Mouse (Mus musculus) lung, embryonic 16.5 days (tissue): ENCODE results near the gene Numb. TPM values are rescaled to one million over a fixed set of nuclear protein-coding genes. Genes with fewer than 3 reads are reported as not detected.
"Not testable (repeated sequence)": the region's sequence is repeated elsewhere in the genome, so short reads cannot be mapped to it uniquely, and the experiment has no call there.

ENCODE experiments used
- ATAC-seq: fragments of 200-750 bp; cut with Nextera tagmentation; 2 replicates; pipeline ENCODE4 v1.8.0; 2017; ENCODE audit warnings: low read depth, mild to moderate bottlenecking, moderate library complexity
- H3K27ac ChIP-seq: fragments of 300-500 bp; sonication (generic); 2 replicates; pipeline ENCODE4 v1.5.1; 2014; ENCODE audit warnings: mild to moderate bottlenecking, control low read depth, low read length
- H3K27me3 ChIP-seq: fragments of 300-500 bp; sonication (generic); 2 replicates; pipeline ENCODE4 v1.6.1; 2014; ENCODE audit warnings: low read depth, low read length, mixed read lengths; ENCODE audit not compliant: control insufficient read depth, insufficient read depth
- H3K36me3 ChIP-seq: fragments of 300-500 bp; sonication (generic); 2 replicates; pipeline ENCODE4 v1.6.1; 2014; ENCODE audit warnings: low read length; ENCODE audit not compliant: control insufficient read depth, insufficient read depth
- H3K4me1 ChIP-seq: fragments of 300-500 bp; sonication (generic); replicated peaks from 2 replicates; pipeline ENCODE4 v1.6.1; 2014; ENCODE audit warnings: low read length, mixed read lengths; ENCODE audit not compliant: control insufficient read depth, insufficient read depth
- H3K4me2 ChIP-seq: fragments of 300-500 bp; sonication (generic); 2 replicates; pipeline ENCODE4 v1.6.1; 2014; ENCODE audit warnings: low read depth, low read length, control low read depth
- H3K4me3 ChIP-seq: fragments of 300-500 bp; sonication (generic); 2 replicates; pipeline ENCODE4 v1.5.1; 2014; ENCODE audit warnings: mild to moderate bottlenecking, low read length, control low read depth
- H3K9ac ChIP-seq: fragments of 300-500 bp; sonication (generic); 2 replicates; pipeline ENCODE4 v1.6.1; 2014; ENCODE audit warnings: low read length, control low read depth
- H3K9me3 ChIP-seq: fragments of 300-500 bp; sonication (generic); 2 replicates; pipeline ENCODE4 v1.6.1; 2016; ENCODE audit warnings: low read length; ENCODE audit not compliant: control insufficient read depth
- WGBS: fragments of 180-500 bp; shearing (Covaris S2); extraction: QIAGEN DNeasy Blood & Tissue Kit; methylation state at CpG from one replicate; pipeline ENCODE4 v1.1.7; 2014; 5-methylcytosine and 5-hydroxymethylcytosine counted together
- polyA plus RNA-seq: library from polyadenylated mRNA; unstranded; fragments of >200 nt; fragmentation: Nextera tagmentation; extraction: Ambion mirVana; gene quantifications from 2 replicates; pipeline ENCODE4 v1.2.1, GENCODE M21; 2015

Numb gene
- polyA plus RNA-seq, 1 experiment from 2014 or later, result 46.6 TPM

DNA sequence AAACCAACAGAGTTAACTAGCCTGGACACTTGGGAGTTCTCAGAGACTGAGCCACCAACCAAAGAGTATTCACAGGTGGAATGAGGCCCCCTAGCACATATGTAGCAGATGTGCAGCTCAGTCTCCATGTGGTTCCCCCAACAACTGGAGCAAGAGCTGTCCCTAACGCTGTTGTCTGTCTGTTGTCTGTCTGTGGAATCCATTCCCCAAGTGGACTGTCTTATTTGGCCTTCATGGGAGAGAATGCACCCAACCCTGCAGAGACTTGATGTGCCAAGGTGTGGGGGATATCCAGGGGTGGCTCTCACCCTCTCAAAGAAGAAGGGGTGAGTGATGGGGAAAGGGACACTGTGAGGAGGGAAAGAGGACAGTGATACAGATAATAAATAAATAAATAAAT is 28.8 kb downstream of the Numb start:
- Histone ChIP-seq H3K4me1 (no peaks in the 10 kb centered on the region), H3K36me3 (no peaks in the 10 kb centered on the region; the same call in none of the 2 replicates), H3K27ac (no peak overlapping the region), H3K9me3 (no peaks in the 10 kb centered on the region), H3K4me3 (no peak overlapping the region), H3K27me3 (no peaks in the 10 kb centered on the region), H3K4me2 (no peak overlapping the region), H3K9ac (no peak overlapping the region)
- ATAC-seq, result no peak
- WGBS, result 88% methylated on average over 1 of the region's 1 CpGs

DNA sequence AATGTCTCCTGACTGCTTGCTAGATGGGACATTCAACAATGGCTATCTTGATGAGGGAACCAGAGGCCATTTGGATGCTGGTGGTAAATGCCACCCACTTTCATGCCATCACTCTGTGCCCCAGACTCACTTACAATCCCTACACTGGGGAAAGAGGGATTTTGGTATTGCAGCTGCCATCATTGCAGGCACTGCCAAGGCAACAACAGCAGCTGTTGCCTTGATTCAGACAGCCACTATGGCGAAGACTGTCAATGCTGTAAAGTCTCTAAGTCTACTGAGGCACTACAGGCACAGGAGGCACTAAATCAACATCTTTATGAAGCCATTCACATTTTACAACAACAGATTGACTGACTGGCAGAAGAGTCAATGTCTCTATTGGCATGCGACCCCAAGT is 30.5 kb downstream of the Numb start:
- ATAC-seq, result no peak

DNA sequence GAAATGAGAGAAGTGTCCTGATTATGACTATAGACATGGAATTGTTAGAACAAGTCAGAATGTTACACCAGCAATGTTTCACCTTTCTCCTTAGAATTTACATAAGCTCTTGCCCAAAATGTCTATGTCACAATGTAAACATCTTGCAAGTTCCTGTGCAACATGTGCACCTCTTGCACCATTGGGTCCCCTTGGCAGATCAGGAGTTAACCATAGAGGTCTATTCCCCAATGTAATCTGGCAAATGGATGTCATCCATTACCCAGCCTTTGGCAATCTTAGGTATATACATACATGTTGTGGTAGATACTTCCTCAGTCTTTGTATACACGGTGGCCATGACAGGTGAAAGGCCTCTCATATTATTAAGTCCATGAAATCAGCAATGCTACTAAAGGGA is 32.6 kb downstream of the Numb start:
- Histone ChIP-seq H3K9me3 (no peaks in the 10 kb centered on the region), H3K36me3 (no peaks in the 10 kb centered on the region; the same call in 1 of the 2 replicates), H3K4me1 (0 out of 2 replicates have a peak, but pooled peaks cover 3% of the 10 kb centered on the region), H3K27ac (no peak overlapping the region), H3K9ac (no peak overlapping the region), H3K4me2 (no peak overlapping the region), H3K4me3 (no peak overlapping the region), H3K27me3 (no peaks in the 10 kb centered on the region)
- WGBS, result 88% methylated on average over 1 of the region's 1 CpGs
- ATAC-seq, result no peak

More for the DNA sequence above, 30.5 kb downstream of the Numb start:
- Histone ChIP-seq H3K9ac (no peak overlapping the region), H3K4me1 (no peaks in the 10 kb centered on the region), H3K9me3 (no peaks in the 10 kb centered on the region), H3K27ac (no peak overlapping the region), H3K4me3 (no peak overlapping the region), H3K4me2 (no peak overlapping the region), H3K27me3 (no peaks in the 10 kb centered on the region), H3K36me3 (no peaks in the 10 kb centered on the region; the same call in none of the 2 replicates)
- WGBS, result 97% methylated on average over 2 of the region's 2 CpGs

DNA sequence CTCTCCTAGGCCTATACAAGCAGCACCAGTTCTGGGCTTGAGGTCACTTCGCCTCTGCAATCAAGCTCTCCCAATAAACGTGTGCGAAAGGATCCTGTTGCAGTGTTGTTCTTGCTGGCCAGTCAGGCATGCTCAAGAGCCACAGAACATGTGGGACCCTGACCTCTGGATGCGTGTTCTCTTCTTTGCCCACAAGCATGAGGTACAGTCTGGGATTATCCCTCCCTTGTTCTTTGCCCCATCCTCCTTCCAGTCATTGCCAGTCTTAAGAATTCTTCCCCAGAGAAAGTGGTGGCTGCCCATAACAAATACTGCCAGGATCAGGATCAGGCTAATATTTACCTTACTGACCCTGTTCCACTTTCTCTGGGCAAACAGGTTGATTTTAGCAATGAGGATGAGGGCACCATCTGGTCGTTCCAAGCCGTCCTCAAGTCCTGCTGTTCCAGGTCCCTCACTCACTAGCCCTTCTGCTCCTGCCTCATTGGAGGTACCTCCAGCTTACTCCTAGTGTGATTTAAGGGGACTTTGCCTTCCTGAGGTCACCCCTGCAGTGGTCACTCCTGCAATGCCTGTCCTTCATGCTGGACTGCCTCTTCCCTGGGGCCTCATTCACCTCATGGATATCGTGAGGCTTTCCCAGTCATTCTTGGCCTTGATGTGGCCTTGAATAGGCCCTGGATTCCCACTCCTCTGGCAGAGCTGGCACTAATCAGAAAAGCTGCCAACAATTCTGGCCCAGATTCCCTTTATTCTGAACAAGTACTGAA is 36.0 kb downstream of the Numb start:
- H3K9ac ChIP-seq, result no peak overlapping the region
- H3K4me1 ChIP-seq, result peaks cover 5% of the 10 kb centered on the region; the same call in 1 of the 2 replicates
- ATAC-seq, result no peak
- no peaks in the 10 kb centered on the region for H3K27me3 ChIP-seq
- WGBS, result 84% methylated on average over 7 of the region's 7 CpGs
- no peak overlapping the region for H3K4me3 ChIP-seq
- H3K4me2 ChIP-seq, result no peak overlapping the region
- no peaks in the 10 kb centered on the region for H3K9me3 ChIP-seq
- H3K36me3 ChIP-seq, result no peaks in the 10 kb centered on the region
- H3K27ac ChIP-seq, result no peak overlapping the region

DNA sequence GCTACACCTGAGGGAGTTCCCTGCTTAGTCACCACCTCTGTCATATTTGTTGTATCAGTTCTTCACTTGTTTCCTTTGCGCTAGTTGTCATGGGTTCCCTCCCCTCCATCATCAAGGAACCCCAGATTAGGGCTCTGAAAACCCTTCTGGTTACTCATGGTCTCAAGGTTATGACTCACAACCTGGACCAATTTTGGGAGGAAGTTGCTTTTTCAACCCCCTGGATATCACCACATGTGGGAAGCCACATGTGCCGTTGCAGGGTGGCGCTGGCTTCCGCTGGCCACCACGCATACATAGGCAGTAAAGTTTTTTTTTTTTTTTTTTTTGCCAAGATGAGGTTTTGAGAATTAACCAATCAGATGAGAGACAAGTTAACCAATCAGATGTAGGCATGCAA is 36.7 kb downstream of the Numb start:
- not testable (repeated sequence) for ATAC-seq, H3K4me1 ChIP-seq, H3K27ac ChIP-seq, H3K4me3 ChIP-seq, H3K27me3 ChIP-seq, H3K36me3 ChIP-seq, H3K4me2 ChIP-seq, H3K9ac ChIP-seq, H3K9me3 ChIP-seq
- 95% methylated on average over 5 of the region's 5 CpGs for WGBS

DNA sequence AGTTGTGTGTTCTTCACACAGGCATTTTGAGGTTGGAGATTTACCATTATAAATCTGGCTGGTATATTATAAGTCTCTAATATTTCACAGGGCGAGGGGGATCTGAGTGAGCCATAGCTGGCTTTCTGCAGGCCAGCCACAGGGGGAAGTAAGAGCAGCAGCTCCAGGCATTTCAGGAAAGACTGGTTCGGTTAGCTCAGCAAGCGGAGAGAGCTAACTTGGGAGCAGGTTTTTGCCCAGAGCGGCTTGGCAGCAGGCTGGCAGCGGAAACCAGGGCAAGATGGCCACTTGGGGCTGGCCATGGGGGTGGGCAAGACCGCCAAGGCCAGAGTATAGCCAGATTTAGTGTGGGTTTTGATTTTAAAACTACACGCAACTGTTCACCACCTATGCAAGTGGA is 39.2 kb downstream of the Numb start:
- H3K4me3 ChIP-seq, result no peak overlapping the region
- 70% methylated on average over 7 of the region's 7 CpGs for WGBS
- ATAC-seq, result peak; percentile 66
- no peak overlapping the region for H3K9ac ChIP-seq
- H3K9me3 ChIP-seq, result no peaks in the 10 kb centered on the region
- no peaks in the 10 kb centered on the region for H3K27me3 ChIP-seq
- H3K36me3 ChIP-seq, result no peaks in the 10 kb centered on the region
- H3K4me1 ChIP-seq, result peaks cover 5% of the 10 kb centered on the region; the same call in 1 of the 2 replicates
- H3K4me2 ChIP-seq, result no peak overlapping the region
- H3K27ac ChIP-seq, result peak overlapping the region; percentile 23

DNA sequence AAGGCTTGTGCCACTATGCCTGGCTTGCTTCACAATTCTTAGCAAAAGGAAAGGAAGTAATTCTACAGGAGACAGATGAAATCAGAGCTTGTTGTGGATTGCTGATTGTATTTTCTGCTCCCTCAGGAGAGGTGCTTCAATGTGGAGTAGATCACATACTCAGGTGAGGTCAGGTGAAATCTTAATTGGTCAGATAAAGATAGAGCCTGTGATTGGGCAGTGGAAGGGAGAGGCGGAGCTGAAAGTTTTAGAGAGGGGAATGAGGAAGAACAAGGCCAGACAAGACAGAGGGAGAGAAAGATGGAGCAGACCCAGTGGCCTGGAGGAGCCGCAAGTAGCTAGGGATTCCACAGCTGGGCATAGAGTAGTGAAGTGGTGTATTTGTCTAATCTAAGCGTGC is 39.6 kb downstream of the Numb start:
- H3K4me2 ChIP-seq, result no peak overlapping the region
- H3K9me3 ChIP-seq, result no peaks in the 10 kb centered on the region
- ATAC-seq, result peak; percentile 38; the same call in 1 of the 2 replicates
- H3K27me3 ChIP-seq, result no peaks in the 10 kb centered on the region
- H3K9ac ChIP-seq, result no peak overlapping the region
- H3K27ac ChIP-seq, result peak overlapping the region; percentile 23
- H3K4me3 ChIP-seq, result no peak overlapping the region
- H3K36me3 ChIP-seq, result no peaks in the 10 kb centered on the region
- H3K4me1 ChIP-seq, result peaks cover 5% of the 10 kb centered on the region; the same call in 1 of the 2 replicates
- WGBS, result 85% methylated on average over 3 of the region's 3 CpGs

DNA sequence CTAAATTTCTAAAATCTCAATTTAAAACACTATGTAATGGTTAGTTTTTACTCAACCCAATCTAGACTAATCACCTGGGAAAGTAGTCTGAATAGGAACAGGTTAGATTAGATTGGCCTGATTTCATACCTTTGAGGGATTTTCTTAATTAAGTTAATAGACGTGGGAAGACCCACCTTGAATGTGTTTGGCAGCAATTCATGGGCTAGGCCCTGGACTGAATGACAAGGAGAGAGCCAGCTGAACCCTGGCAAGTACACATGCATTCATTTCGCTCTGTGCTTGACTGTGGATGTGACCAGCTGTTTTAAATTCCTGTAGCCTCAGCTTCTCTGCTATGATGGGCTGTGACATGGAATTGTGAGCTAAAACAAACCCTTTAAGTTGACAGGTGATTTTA is 40.8 kb downstream of the Numb start:
- no peak overlapping the region for H3K9ac ChIP-seq
- no peaks in the 10 kb centered on the region for H3K36me3 ChIP-seq
- peaks cover 4% of the 10 kb centered on the region; the same call in 1 of the 2 replicates for H3K4me1 ChIP-seq
- no peaks in the 10 kb centered on the region for H3K27me3 ChIP-seq
- no peak for ATAC-seq
- H3K4me3 ChIP-seq, result no peak overlapping the region
- H3K9me3 ChIP-seq, result no peaks in the 10 kb centered on the region
- no peak overlapping the region for H3K27ac ChIP-seq
- 56% methylated on average over 2 of the region's 2 CpGs for WGBS
- no peak overlapping the region for H3K4me2 ChIP-seq

DNA sequence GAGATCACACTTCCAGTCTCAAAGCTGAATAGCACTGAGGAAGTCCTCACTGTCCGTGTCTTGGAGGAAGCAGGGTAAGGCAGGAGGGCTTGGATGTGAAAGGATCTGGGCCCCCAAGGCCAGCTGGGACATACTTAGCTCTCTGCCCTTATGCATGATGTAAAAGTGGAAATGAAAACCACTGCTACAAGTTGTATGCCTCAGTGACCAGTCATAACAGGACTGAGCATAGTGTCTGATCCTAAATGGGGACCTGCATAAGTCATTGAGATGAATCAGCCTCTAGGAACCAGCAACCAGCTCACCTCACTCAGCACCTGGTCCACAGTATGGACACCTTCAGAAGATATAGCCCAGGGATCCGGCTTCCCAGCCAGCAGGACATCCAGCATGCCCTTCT is 46.6 kb downstream of the Numb start:
- WGBS, result 90% methylated on average over 2 of the region's 2 CpGs
- no peak overlapping the region for H3K4me3 ChIP-seq
- no peak for ATAC-seq
- no peaks in the 10 kb centered on the region for H3K27me3 ChIP-seq
- H3K9ac ChIP-seq, result no peak overlapping the region
- no peak overlapping the region for H3K27ac ChIP-seq
- H3K4me2 ChIP-seq, result no peak overlapping the region
- peaks cover 6% of the 10 kb centered on the region; the same call in 1 of the 2 replicates for H3K36me3 ChIP-seq
- H3K9me3 ChIP-seq, result no peaks in the 10 kb centered on the region
- H3K4me1 ChIP-seq, result no peaks in the 10 kb centered on the region
